Mouse (Mus musculus): Measurements from ENCODE around the gene Zfand2b. TPM values are rescaled to one million over a fixed set of nuclear protein-coding genes. Genes with fewer than 3 reads are reported as not detected.

Gene Zfand2b
- polyA plus RNA-seq, 2 experiments = 40.2 to 53.2 TPM

GRCm38 (mm10) chr1:75217893-75218226 lies 49.4 kb downstream of the Zfand2b start:
- ATAC-seq (ENCODE audit: low FRiP score, low read depth) (no peak), DNase-seq (ENCODE audit: low spot score) (no peak)
- H3K27me3 ChIP-seq (ENCODE audit: control insufficient read depth, insufficient read depth, low read length) = peaks cover 32% of the 10 kb centered on the region
- no peak for TF ChIP-seq POLR2A (IDR thresholded peaks at IDR 0.05; ENCODE audit: borderline replicate concordance, extremely low read depth, insufficient read depth, insufficient read length)
- no peaks in the 10 kb centered on the region for H3K9me3 ChIP-seq (ENCODE audit: control insufficient read depth, low read length)
- WGBS = 2% methylated on average over 6 of the region's 6 CpGs
- H3K4me2 ChIP-seq (replicated peaks; ENCODE audit: low read depth, low read length, severe bottlenecking) = peak overlapping the region; percentile 99
- peaks cover 13% of the 10 kb centered on the region for H3K4me1 ChIP-seq (ENCODE audit: control insufficient read depth, insufficient read depth, low read length)
- H3K9ac ChIP-seq (ENCODE audit: low read depth, low read length, severe bottlenecking) = peak overlapping the region; percentile 34; the same call in 1 of the 2 replicates
- H3K36me3 ChIP-seq (ENCODE audit: control insufficient read depth, insufficient read depth, low read length) = peaks cover 30% of the 10 kb centered on the region
- peak overlapping the region; percentile 53 for H3K4me3 ChIP-seq (replicated peaks; ENCODE audit: low read length)
- H3K27ac ChIP-seq (replicated peaks; ENCODE audit: low read depth, low read length) = no peak overlapping the region

DNA sequence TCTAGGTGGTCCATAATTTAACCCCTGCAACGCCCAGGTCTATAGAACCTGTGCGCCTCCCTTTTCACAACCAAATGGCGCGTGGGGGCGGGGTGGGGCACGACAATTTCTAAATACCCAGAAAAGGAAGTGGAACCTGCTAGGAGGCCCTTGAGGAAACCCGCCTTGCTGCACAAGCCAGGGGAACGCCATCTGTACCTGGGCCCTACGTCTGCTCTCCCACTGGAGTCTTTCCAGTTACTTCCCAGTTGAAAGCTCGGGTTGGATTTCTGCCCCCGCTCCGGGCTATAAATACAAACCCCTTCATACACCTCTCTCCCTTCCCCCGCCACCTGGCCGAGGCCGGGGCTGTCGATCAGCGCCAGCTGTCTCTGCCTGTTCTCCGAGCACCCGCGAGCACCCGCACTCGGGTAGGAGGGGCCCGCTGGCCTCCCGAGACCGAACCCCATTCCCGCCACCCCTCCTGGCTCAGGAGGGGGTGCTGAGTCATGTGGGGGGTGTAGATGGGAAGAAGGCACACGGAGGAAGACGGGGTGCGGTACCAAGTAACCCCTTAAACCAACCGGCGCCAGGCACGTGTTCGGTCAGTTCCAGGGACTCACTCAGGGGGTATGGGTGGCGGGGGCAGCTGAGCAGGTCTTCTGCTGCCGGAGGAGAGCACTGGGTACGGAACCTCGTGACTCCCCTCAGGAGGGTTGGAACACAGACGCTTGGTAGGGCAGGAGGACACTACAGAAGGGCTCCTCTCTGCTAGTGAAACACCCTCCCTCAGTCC lies 50.0 kb downstream of the Zfand2b start:
- DNase-seq (ENCODE audit: low spot score) (peak; percentile 31), ATAC-seq (ENCODE audit: low FRiP score, low read depth) (peak; percentile 60)
- no peak for TF ChIP-seq POLR2A (IDR thresholded peaks at IDR 0.05; ENCODE audit: borderline replicate concordance, extremely low read depth, insufficient read depth, insufficient read length)
- peaks cover 32% of the 10 kb centered on the region for H3K27me3 ChIP-seq (ENCODE audit: control insufficient read depth, insufficient read depth, low read length)
- peaks cover 24% of the 10 kb centered on the region for H3K36me3 ChIP-seq (ENCODE audit: control insufficient read depth, insufficient read depth, low read length)
- WGBS = under 1% methylated on average over 37 of the region's 38 CpGs
- H3K9ac ChIP-seq (ENCODE audit: low read depth, low read length, severe bottlenecking) = peak overlapping the region; percentile 34
- no peak overlapping the region for H3K27ac ChIP-seq (replicated peaks; ENCODE audit: low read depth, low read length)
- no peaks in the 10 kb centered on the region for H3K9me3 ChIP-seq (ENCODE audit: control insufficient read depth, low read length)
- peaks cover 13% of the 10 kb centered on the region for H3K4me1 ChIP-seq (ENCODE audit: control insufficient read depth, insufficient read depth, low read length)
- peak overlapping the region; percentile 53 for H3K4me3 ChIP-seq (replicated peaks; ENCODE audit: low read length)
- peak overlapping the region; percentile 99 for H3K4me2 ChIP-seq (replicated peaks; ENCODE audit: low read depth, low read length, severe bottlenecking)

- Histone ChIP-seq H3K4me2 (replicated peaks; ENCODE audit: low read depth, low read length, severe bottlenecking) (peak overlapping the region; percentile 99), H3K9ac (ENCODE audit: low read depth, low read length, severe bottlenecking) (peak overlapping the region; percentile 47; the same call in 1 of the 2 replicates), H3K9me3 (ENCODE audit: control insufficient read depth, low read length) (no peaks in the 10 kb centered on the region), H3K4me1 (ENCODE audit: control insufficient read depth, insufficient read depth, low read length) (peaks cover 13% of the 10 kb centered on the region), H3K27me3 (ENCODE audit: control insufficient read depth, insufficient read depth, low read length) (peaks cover 32% of the 10 kb centered on the region), H3K27ac (replicated peaks; ENCODE audit: low read depth, low read length) (no peak overlapping the region), H3K36me3 (ENCODE audit: control insufficient read depth, insufficient read depth, low read length) (peaks cover 19% of the 10 kb centered on the region), H3K4me3 (replicated peaks; ENCODE audit: low read length) (peak overlapping the region; percentile 53)
- peak; percentile 41; the same call in 1 of the 2 replicates for TF ChIP-seq POLR2A (IDR thresholded peaks at IDR 0.05; ENCODE audit: borderline replicate concordance, extremely low read depth, insufficient read depth, insufficient read length)
- 0% methylated on average over 24 of the region's 24 CpGs for WGBS
- DNase-seq (ENCODE audit: low spot score) (peak; percentile 72), ATAC-seq (ENCODE audit: low FRiP score, low read depth) (peak; percentile 88)
Observed at GRCm38 (mm10) chr1:75219078-75219477, 50.6 kb downstream of the Zfand2b start.

DNA sequence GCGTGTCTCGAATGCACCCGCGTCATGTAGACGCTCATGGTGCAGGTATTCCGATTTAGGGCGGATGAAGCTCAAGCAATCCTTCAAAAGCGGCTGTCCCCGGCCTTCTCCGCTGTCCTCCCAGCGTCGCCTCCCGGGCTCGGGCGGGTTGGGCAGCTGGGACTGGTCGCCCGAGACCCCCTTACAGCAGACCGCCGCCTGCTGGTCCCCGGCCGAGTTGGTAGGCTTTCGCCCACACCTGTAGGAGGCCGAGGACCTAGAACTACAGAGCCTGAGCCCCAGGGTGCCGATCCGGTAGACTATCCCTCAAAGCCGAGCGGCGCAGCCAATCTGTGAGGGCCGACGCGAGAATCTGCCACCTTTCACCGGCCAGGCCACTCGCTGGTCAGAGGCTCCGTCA lies 51.1 kb downstream of the Zfand2b start, which contains the start of gene Tuba4a:
Gene Tuba4a (minus strand): TSS at position 335 of the 400 bp plus-strand sequence.
- peaks cover 32% of the 10 kb centered on the region for H3K27me3 ChIP-seq (ENCODE audit: control insufficient read depth, insufficient read depth, low read length)
- peak; percentile 39; the same call in 1 of the 2 replicates for ATAC-seq (ENCODE audit: low FRiP score, low read depth)
- DNase-seq (ENCODE audit: low spot score) = no peak
- H3K27ac ChIP-seq (replicated peaks; ENCODE audit: low read depth, low read length) = no peak within 1 kb of the TSS
- H3K4me2 ChIP-seq (replicated peaks; ENCODE audit: low read depth, low read length, severe bottlenecking) = peak within 1 kb of the TSS; percentile 99
- WGBS = under 1% methylated on average over 26 of the region's 34 CpGs
- peak within 1 kb of the TSS; percentile 53 for H3K4me3 ChIP-seq (replicated peaks; ENCODE audit: low read length)
- peaks cover 14% of the 10 kb centered on the region for H3K36me3 ChIP-seq (ENCODE audit: control insufficient read depth, insufficient read depth, low read length)
- peak within 1 kb of the TSS; percentile 47 for H3K9ac ChIP-seq (ENCODE audit: low read depth, low read length, severe bottlenecking)
- no peaks in the 10 kb centered on the region for H3K9me3 ChIP-seq (ENCODE audit: control insufficient read depth, low read length)
- H3K4me1 ChIP-seq (ENCODE audit: control insufficient read depth, insufficient read depth, low read length) = peaks cover 13% of the 10 kb centered on the region
- TF ChIP-seq POLR2A (IDR thresholded peaks at IDR 0.05; ENCODE audit: borderline replicate concordance, extremely low read depth, insufficient read depth, insufficient read length) = no peak

Small RNAs within 50 kb of the gene (microRNA-seq; reads per million reads assigned to microRNA genes)
- not detected for gene Gm27943

Other genes with a start within 250 kb of the Zfand2b start
- gene Cfap65, start 233.0 kb upstream of the Zfand2b start, polyA plus RNA-seq (2012; rRNA removed) = 0.01 TPM in 1 of 2 replicates, not detected in the other
- gene Cfap65, start 233.0 kb upstream of the Zfand2b start, polyA plus RNA-seq (2014; fragmentation: Nextera tagmentation; extraction: Ambion mirVana) = not detected in 2 replicates
- 30.6 and 41.2 TPM in 2 replicates for gene Ihh, start 217.0 kb upstream of the Zfand2b start, polyA plus RNA-seq (2012; rRNA removed)
- 6.0 and 7.3 TPM in 2 replicates for gene Ihh, start 217.0 kb upstream of the Zfand2b start, polyA plus RNA-seq (2014; fragmentation: Nextera tagmentation; extraction: Ambion mirVana)
- 4.4 and 4.8 TPM in 2 replicates for gene Nhej1, start 43.4 kb upstream of the Zfand2b start, polyA plus RNA-seq (2012; rRNA removed)
- 7.8 and 10.8 TPM in 2 replicates for gene Nhej1, start 43.4 kb upstream of the Zfand2b start, polyA plus RNA-seq (2014; fragmentation: Nextera tagmentation; extraction: Ambion mirVana)
- 0.55 and 0.58 TPM in 2 replicates for gene Slc23a3, start 34.8 kb upstream of the Zfand2b start, polyA plus RNA-seq (2012; rRNA removed)
- 0.11 and 0.12 TPM in 2 replicates for gene Slc23a3, start 34.8 kb upstream of the Zfand2b start, polyA plus RNA-seq (2014; fragmentation: Nextera tagmentation; extraction: Ambion mirVana)
- 48.1 and 56.7 TPM in 2 replicates for gene Cnppd1, start 25.9 kb upstream of the Zfand2b start, polyA plus RNA-seq (2012; rRNA removed)
- gene Cnppd1, start 25.9 kb upstream of the Zfand2b start, polyA plus RNA-seq (2014; fragmentation: Nextera tagmentation; extraction: Ambion mirVana) = 37.8 and 39.7 TPM in 2 replicates
- 74.8 and 101 TPM in 2 replicates for gene Retreg2, start 25.9 kb upstream of the Zfand2b start, polyA plus RNA-seq (2012; rRNA removed)
- gene Retreg2, start 25.9 kb upstream of the Zfand2b start, polyA plus RNA-seq (2014; fragmentation: Nextera tagmentation; extraction: Ambion mirVana) = 46.4 and 48.1 TPM in 2 replicates
- gene Abcb6, start 11.7 kb downstream of the Zfand2b start, polyA plus RNA-seq (2012; rRNA removed) = 27.3 and 34.2 TPM in 2 replicates
- gene Abcb6, start 11.7 kb downstream of the Zfand2b start, polyA plus RNA-seq (2014; fragmentation: Nextera tagmentation; extraction: Ambion mirVana) = 29.7 and 34.1 TPM in 2 replicates
- 34.1 and 34.7 TPM in 2 replicates for gene Ankzf1, start 23.5 kb downstream of the Zfand2b start, polyA plus RNA-seq (2012; rRNA removed)
- 19.2 and 23.2 TPM in 2 replicates for gene Ankzf1, start 23.5 kb downstream of the Zfand2b start, polyA plus RNA-seq (2014; fragmentation: Nextera tagmentation; extraction: Ambion mirVana)
- gene Atg9a, start 23.6 kb downstream of the Zfand2b start, polyA plus RNA-seq (2012; rRNA removed) = 46.1 and 62.3 TPM in 2 replicates
- gene Atg9a, start 23.6 kb downstream of the Zfand2b start, polyA plus RNA-seq (2014; fragmentation: Nextera tagmentation; extraction: Ambion mirVana) = 31.5 and 33.9 TPM in 2 replicates
- 41.4 and 46.0 TPM in 2 replicates for gene Glb1l, start 42.2 kb downstream of the Zfand2b start, polyA plus RNA-seq (2012; rRNA removed)
- gene Glb1l, start 42.2 kb downstream of the Zfand2b start, polyA plus RNA-seq (2014; fragmentation: Nextera tagmentation; extraction: Ambion mirVana) = 17.7 and 18.2 TPM in 2 replicates
- gene Stk16, start 42.2 kb downstream of the Zfand2b start, polyA plus RNA-seq (2012; rRNA removed) = 245 and 269 TPM in 2 replicates
- 110 and 118 TPM in 2 replicates for gene Stk16, start 42.2 kb downstream of the Zfand2b start, polyA plus RNA-seq (2014; fragmentation: Nextera tagmentation; extraction: Ambion mirVana)
- 20.9 and 25.1 TPM in 2 replicates for gene Tuba4a, start 51.2 kb downstream of the Zfand2b start, polyA plus RNA-seq (2012; rRNA removed)
- 38.5 and 55.9 TPM in 2 replicates for gene Tuba4a, start 51.2 kb downstream of the Zfand2b start, polyA plus RNA-seq (2014; fragmentation: Nextera tagmentation; extraction: Ambion mirVana)
- not detected in 2 replicates for gene A630095N17Rik, start 63.5 kb downstream of the Zfand2b start, polyA plus RNA-seq (2012; rRNA removed)
- not detected in 2 replicates for gene A630095N17Rik, start 63.5 kb downstream of the Zfand2b start, polyA plus RNA-seq (2014; fragmentation: Nextera tagmentation; extraction: Ambion mirVana)
- gene Dnajb2, start 67.8 kb downstream of the Zfand2b start, polyA plus RNA-seq (2012; rRNA removed) = 41.9 and 44.9 TPM in 2 replicates
- 20.4 and 22.4 TPM in 2 replicates for gene Dnajb2, start 67.8 kb downstream of the Zfand2b start, polyA plus RNA-seq (2014; fragmentation: Nextera tagmentation; extraction: Ambion mirVana)
- gene Ptprn, start 95.9 kb downstream of the Zfand2b start, polyA plus RNA-seq (2012; rRNA removed) = 0.42 and 0.54 TPM in 2 replicates
- 0.12 and 0.44 TPM in 2 replicates for gene Ptprn, start 95.9 kb downstream of the Zfand2b start, polyA plus RNA-seq (2014; fragmentation: Nextera tagmentation; extraction: Ambion mirVana)
- 0.16 TPM in 1 of 2 replicates, not detected in the other for gene Resp18, start 109.8 kb downstream of the Zfand2b start, polyA plus RNA-seq (2012; rRNA removed)
- not detected in 2 replicates for gene Resp18, start 109.8 kb downstream of the Zfand2b start, polyA plus RNA-seq (2014; fragmentation: Nextera tagmentation; extraction: Ambion mirVana)
- gene Dnpep, start 149.3 kb downstream of the Zfand2b start, polyA plus RNA-seq (2012; rRNA removed) = 126 and 142 TPM in 2 replicates
- gene Dnpep, start 149.3 kb downstream of the Zfand2b start, polyA plus RNA-seq (2014; fragmentation: Nextera tagmentation; extraction: Ambion mirVana) = 112 and 115 TPM in 2 replicates
- 50.7 and 53.7 TPM in 2 replicates for gene Des, start 191.7 kb downstream of the Zfand2b start, polyA plus RNA-seq (2012; rRNA removed)
- gene Des, start 191.7 kb downstream of the Zfand2b start, polyA plus RNA-seq (2014; fragmentation: Nextera tagmentation; extraction: Ambion mirVana) = 59.0 and 78.6 TPM in 2 replicates
- 77.9 and 114 TPM in 2 replicates for gene Speg, start 206.7 kb downstream of the Zfand2b start, polyA plus RNA-seq (2012; rRNA removed)
- gene Speg, start 206.7 kb downstream of the Zfand2b start, polyA plus RNA-seq (2014; fragmentation: Nextera tagmentation; extraction: Ambion mirVana) = 15.3 and 21.8 TPM in 2 replicates

Data from limb, embryonic 14.5 days (tissue).